Mouse (Mus musculus): ENCODE measurements around the gene L1td1. TPM values are rescaled to one million over a fixed set of nuclear protein-coding genes. Genes with fewer than 3 reads are reported as not detected.
A peak's percentile ranks its signal among the peaks of the same experiment; 100 is the strongest.
"Not testable (repeated sequence)": the region's sequence is repeated elsewhere in the genome, so short reads cannot be mapped to it uniquely, and the experiment has no call there.

The L1td1 gene
- polyA plus RNA-seq, 1 experiment from 2014 or later: 1.8 TPM

DNA sequence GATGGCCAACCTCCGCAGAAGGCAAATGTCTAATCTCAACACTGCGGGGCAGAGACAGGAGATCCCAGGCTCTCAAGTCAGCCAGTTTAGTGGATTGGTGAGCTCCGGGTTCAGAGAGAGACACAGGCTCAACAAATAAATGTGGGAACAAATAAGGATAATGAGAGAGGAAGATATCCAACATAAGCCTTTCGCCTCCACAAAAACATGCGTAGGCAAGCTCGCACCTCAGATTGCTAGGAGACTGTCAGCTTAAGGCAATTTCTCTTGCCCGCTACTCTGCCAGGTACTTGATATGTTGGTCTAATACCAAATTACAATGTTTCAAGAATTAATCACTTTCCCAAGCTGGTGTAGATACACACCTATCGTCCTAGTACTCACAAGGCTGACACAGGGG is 15.6 kb upstream of the L1td1 start:
- Histone ChIP-seq H3K9ac (no peak overlapping the region), H3K27me3 (no peaks in the 10 kb centered on the region), H3K9me3 (no peaks in the 10 kb centered on the region), H3K4me1 (no peaks in the 10 kb centered on the region), H3K27ac (no peak overlapping the region), H3K36me3 (peaks cover 16% of the 10 kb centered on the region), H3K4me2 (replicated peaks) (no peak overlapping the region), H3K4me3 (no peak overlapping the region)
- no peak for ATAC-seq (ENCODE audit: low FRiP score, low read depth)
- WGBS: 90% methylated on average over 8 of the region's 8 CpGs

DNA sequence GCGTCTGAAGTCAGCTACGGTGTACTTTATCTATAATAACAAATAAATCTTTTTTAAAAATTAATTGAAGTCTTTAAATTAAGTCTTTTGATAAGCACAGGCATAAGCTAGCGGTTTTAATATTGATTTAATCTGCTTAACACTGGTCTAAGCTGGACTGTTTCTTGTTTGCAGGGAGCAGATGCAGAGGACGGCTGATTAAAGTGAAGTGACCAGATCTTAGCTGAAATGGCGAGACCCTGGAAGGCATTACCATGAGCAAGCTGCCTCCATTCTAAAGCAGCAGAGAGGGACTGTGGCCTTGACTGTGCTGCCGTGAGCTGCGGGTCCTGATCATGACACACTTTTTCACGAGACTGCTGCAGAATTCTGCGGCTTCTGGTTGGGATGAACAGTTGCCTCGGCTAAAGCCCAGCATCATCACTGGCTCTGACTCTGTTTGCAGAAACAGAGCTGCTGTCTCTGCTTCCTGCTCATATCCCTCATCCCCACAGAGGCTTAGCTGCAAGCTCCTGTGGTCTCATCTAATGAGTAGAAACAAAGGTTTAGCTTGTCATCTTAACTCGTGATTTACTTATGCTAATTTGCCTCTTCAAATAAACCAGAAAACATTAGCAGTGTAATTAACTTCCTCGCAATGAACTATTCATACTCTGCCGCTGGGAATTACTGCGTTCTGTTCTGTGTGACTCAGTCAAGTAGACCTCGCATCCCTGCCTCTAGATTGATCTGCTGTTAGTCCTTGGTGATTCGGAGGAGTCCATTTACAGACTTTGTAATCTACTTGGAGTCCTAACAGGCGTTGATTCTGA is 8.6 kb upstream of the L1td1 start:
- Histone ChIP-seq H3K36me3 (peaks cover 6% of the 10 kb centered on the region; the same call in 1 of the 2 replicates), H3K4me2 (replicated peaks) (no peak overlapping the region), H3K27me3 (no peaks in the 10 kb centered on the region), H3K9ac (no peak overlapping the region), H3K9me3 (no peaks in the 10 kb centered on the region), H3K4me3 (no peak overlapping the region), H3K4me1 (no peaks in the 10 kb centered on the region), H3K27ac (no peak overlapping the region)
- WGBS: 82% methylated on average over 17 of the region's 17 CpGs
- ATAC-seq (ENCODE audit: low FRiP score, low read depth): no peak

- no peak for ATAC-seq (ENCODE audit: low FRiP score, low read depth)
- Histone ChIP-seq H3K4me1 (no peaks in the 10 kb centered on the region), H3K27me3 (no peaks in the 10 kb centered on the region), H3K36me3 (peaks cover 6% of the 10 kb centered on the region; the same call in 1 of the 2 replicates), H3K9ac (no peak overlapping the region), H3K9me3 (no peaks in the 10 kb centered on the region), H3K27ac (no peak overlapping the region), H3K4me2 (replicated peaks) (no peak overlapping the region), H3K4me3 (no peak overlapping the region)
- WGBS: 83% methylated on average over 10 of the region's 10 CpGs
These were observed 8.0 kb upstream of the L1td1 start for GRCm38 (mm10) chr4:98718547-98718917.

GRCm38 (mm10) chr4:98722454-98722853 is 4.1 kb upstream of the L1td1 start:
- Histone ChIP-seq H3K36me3 (peaks cover 6% of the 10 kb centered on the region; the same call in 1 of the 2 replicates), H3K4me1 (peaks cover 12% of the 10 kb centered on the region), H3K9me3 (no peaks in the 10 kb centered on the region), H3K4me2 (replicated peaks) (no peak overlapping the region), H3K27me3 (peaks cover 13% of the 10 kb centered on the region), H3K4me3 (no peak overlapping the region), H3K27ac (no peak overlapping the region), H3K9ac (no peak overlapping the region)
- ATAC-seq (ENCODE audit: low FRiP score, low read depth): no peak
- 9% methylated on average over 8 of the region's 8 CpGs for WGBS

DNA sequence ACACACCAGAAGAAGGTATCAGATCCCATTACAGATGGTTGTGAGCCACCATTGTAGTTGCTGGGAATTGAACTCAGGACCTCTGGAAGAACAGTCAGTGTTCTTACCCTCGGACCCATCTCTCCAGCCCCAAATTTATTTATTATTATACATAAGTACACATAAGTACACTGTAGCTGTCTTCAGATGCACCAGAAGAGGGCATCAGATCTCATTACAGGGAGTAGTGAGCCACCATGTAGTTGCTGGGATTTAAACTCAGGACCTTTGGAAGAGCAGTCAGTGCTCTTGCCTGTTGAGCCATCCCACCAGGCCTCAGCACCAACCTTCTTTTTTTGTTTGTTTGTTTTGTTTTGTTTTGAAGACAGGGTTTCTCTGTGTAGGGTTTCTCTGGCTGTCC is 1.9 kb upstream of the L1td1 start:
- Histone ChIP-seq H3K4me1 (peaks cover 21% of the 10 kb centered on the region), H3K27me3 (peaks cover 27% of the 10 kb centered on the region)
- 87% methylated on average over 1 of the region's 1 CpGs for WGBS
- not testable (repeated sequence) for H3K36me3 ChIP-seq; H3K4me2 ChIP-seq (replicated peaks); H3K4me3 ChIP-seq; H3K9ac ChIP-seq; H3K9me3 ChIP-seq; H3K27ac ChIP-seq; ATAC-seq (ENCODE audit: low FRiP score, low read depth)

DNA sequence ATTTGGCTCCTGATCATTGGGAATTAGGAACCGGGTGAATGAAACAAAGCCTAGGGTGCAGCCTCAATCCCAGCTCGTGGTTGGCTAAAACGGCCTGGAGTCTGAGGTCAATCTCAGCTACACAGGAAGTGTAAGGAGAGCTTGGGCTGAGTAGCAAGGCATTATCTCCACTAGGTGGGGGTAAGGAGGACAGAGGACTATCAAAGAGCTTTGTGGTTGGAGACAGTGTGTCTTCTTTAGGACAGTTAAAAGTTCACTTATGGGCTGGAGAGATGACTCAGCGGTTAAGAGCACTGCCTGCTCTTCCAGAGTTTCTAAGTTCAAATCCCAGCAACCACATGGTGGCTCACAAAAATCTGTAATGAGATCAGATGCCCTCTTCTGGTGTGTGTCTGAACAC is 1.1 kb upstream of the L1td1 start:
- no peaks in the 10 kb centered on the region for H3K9me3 ChIP-seq
- H3K36me3 ChIP-seq: no peaks in the 10 kb centered on the region
- H3K4me2 ChIP-seq (replicated peaks): no peak overlapping the region
- H3K27ac ChIP-seq: no peak overlapping the region
- H3K27me3 ChIP-seq: peaks cover 27% of the 10 kb centered on the region
- H3K9ac ChIP-seq: no peak overlapping the region
- peaks cover 21% of the 10 kb centered on the region for H3K4me1 ChIP-seq
- H3K4me3 ChIP-seq: no peak overlapping the region
- ATAC-seq (ENCODE audit: low FRiP score, low read depth): no peak
- 48% methylated on average over 4 of the region's 4 CpGs for WGBS

DNA sequence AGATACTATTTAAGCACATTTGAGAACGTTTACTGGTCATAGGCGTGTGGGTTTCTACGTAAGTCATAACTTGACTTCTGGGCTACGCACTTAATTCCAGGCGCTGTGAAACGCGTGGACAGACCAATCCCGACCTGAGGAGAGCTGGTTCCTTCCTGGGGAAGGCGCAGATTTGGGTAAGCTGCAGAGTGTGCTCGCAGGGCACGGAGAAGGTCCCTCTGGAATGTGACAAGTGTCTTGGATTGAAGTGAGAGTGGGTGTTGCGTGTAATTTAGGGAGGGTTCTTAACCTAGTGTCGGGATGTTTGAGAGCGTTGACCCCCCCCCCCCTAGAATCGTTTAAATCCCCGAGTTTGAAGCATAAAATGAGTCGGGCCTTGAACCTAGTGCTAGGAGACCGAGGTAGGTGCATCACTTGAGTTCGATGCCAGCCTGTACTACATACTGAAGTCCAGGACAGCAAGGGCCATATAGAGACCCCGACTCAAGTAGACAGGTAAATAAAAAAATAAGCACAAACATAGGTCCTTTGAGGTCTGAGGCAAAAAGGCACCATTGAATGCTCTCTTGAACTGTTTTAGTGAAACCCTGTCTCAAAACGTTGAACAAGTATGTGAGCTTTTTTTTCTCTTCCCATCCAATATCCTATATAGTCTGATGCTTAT is 893 bp downstream of the L1td1 start:
- Histone ChIP-seq H3K27ac (no peak overlapping the region), H3K9me3 (no peaks in the 10 kb centered on the region), H3K36me3 (no peaks in the 10 kb centered on the region), H3K9ac (peak overlapping the region; percentile 66), H3K4me3 (peak overlapping the region; percentile 48), H3K4me1 (peaks cover 21% of the 10 kb centered on the region), H3K27me3 (peaks cover 27% of the 10 kb centered on the region), H3K4me2 (replicated peaks) (peak overlapping the region; percentile 84)
- no peak for ATAC-seq (ENCODE audit: low FRiP score, low read depth)
- 4% methylated on average over 21 of the region's 21 CpGs for WGBS

- 0 out of 2 replicates have a peak overlapping the region, but pooled peaks have one; percentile 35 for H3K9ac ChIP-seq
- peak overlapping the region; percentile 84 for H3K4me2 ChIP-seq (replicated peaks)
- ATAC-seq (ENCODE audit: low FRiP score, low read depth): no peak
- peaks cover 21% of the 10 kb centered on the region for H3K4me1 ChIP-seq
- H3K4me3 ChIP-seq: peak overlapping the region; percentile 48
- no peaks in the 10 kb centered on the region for H3K9me3 ChIP-seq
- H3K27me3 ChIP-seq: peaks cover 27% of the 10 kb centered on the region
- no peak overlapping the region for H3K27ac ChIP-seq
- WGBS: 5% methylated on average over 10 of the region's 10 CpGs
- no peaks in the 10 kb centered on the region for H3K36me3 ChIP-seq
These were observed 1.4 kb downstream of the L1td1 start for GRCm38 (mm10) chr4:98727959-98728347.

DNA sequence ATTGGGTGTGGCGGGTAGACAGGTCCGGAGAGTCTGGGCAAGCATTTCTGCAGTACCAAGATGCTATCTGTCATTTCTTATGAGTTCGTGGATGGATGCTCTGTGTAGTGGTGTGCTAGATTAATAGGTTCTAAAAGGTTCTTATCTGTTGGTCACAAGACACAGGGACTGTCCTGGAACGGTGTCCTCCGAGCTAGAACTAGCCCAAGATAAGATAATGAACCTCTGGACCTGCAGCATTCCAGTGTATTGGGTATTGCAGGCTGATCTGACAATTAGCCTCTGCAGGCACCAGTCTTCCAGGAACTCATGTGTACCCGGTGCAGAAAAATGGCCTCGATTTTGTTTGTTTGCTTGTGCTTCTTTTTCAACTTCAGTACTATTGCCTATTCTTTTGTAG is 2.2 kb downstream of the L1td1 start:
- Histone ChIP-seq H3K27ac (no peak overlapping the region), H3K9ac (no peak overlapping the region), H3K4me1 (peaks cover 21% of the 10 kb centered on the region), H3K36me3 (peaks cover 6% of the 10 kb centered on the region; the same call in 1 of the 2 replicates), H3K9me3 (no peaks in the 10 kb centered on the region), H3K4me2 (replicated peaks) (no peak overlapping the region), H3K27me3 (peaks cover 27% of the 10 kb centered on the region), H3K4me3 (no peak overlapping the region)
- ATAC-seq (ENCODE audit: low FRiP score, low read depth): no peak
- 65% methylated on average over 7 of the region's 7 CpGs for WGBS

DNA sequence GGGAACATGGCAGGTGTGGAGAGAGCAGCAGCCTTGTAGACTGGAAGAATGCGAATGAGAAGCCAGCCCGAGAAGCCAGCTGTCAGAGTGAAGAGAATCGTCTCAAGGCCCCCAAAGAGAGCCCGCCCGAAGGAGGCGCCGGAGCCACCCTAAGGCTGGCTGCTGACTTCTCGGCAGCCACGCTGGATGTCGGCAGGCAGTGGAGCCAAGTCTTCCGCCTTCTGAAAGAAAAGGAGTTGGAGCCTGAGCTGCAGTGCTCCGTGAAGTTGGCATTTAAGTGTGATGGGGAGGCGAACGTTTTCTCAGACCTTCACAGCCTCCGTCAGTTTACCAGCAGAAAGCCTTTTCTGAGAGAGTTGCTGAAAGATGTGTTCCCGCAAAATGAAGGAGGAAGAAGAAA is 7.1 kb downstream of the L1td1 start:
- 93% methylated on average over 16 of the region's 16 CpGs for WGBS
- no peak overlapping the region for H3K4me3 ChIP-seq
- no peak for ATAC-seq (ENCODE audit: low FRiP score, low read depth)
- H3K9me3 ChIP-seq: no peaks in the 10 kb centered on the region; the same call in 1 of the 2 replicates
- H3K4me1 ChIP-seq: no peaks in the 10 kb centered on the region
- H3K4me2 ChIP-seq (replicated peaks): no peak overlapping the region
- H3K9ac ChIP-seq: no peak overlapping the region
- no peak overlapping the region for H3K27ac ChIP-seq
- peaks cover 16% of the 10 kb centered on the region for H3K36me3 ChIP-seq
- peaks cover 2% of the 10 kb centered on the region for H3K27me3 ChIP-seq

GRCm38 (mm10) chr4:98739753-98740152 is 13.2 kb downstream of the L1td1 start:
- Histone ChIP-seq H3K36me3 (no peaks in the 10 kb centered on the region), H3K27ac (no peak overlapping the region), H3K4me2 (replicated peaks) (no peak overlapping the region), H3K4me3 (no peak overlapping the region), H3K9me3 (no peaks in the 10 kb centered on the region), H3K9ac (no peak overlapping the region), H3K4me1 (peaks cover 5% of the 10 kb centered on the region; the same call in 1 of the 2 replicates), H3K27me3 (no peaks in the 10 kb centered on the region)
- 44% methylated on average over 2 of the region's 2 CpGs for WGBS
- no peak for ATAC-seq (ENCODE audit: low FRiP score, low read depth)

DNA sequence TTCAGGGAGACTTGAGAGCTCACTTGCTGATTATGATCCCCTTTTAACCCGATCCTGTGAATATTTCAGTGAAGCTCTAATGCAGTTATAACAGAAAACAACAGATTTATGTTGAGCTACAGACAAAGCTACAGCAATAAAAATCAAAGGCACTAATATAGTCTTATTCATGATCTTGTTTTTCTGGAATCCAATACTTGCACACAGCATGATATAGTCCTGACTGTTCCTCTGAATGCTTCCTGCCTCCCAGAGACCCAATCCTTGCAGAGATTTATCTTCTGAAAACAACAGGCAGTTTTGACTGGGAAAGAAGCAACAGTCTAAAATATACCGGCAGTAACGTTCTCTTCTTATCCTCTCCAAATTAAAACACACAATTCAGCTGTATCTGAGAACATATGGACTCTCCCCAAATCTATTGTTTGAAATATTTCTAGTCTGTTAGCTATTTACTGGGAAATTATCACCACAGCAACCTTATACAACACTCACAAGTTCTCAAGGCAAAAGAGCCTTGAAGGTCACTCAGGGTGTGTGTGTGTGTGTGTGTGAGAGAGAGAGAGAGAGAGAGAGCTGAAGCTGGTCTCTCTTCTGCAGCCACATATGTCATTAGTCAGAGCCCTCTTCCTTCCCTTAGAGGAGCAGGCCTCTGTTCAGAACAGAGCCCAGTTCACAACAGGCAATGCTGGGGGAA is 16.8 kb downstream of the L1td1 start:
- H3K36me3 ChIP-seq: no peaks in the 10 kb centered on the region
- H3K9ac ChIP-seq: no peak overlapping the region
- 55% methylated on average over 3 of the region's 3 CpGs for WGBS
- H3K27me3 ChIP-seq: no peaks in the 10 kb centered on the region
- no peak for ATAC-seq (ENCODE audit: low FRiP score, low read depth)
- H3K4me1 ChIP-seq: peaks cover 5% of the 10 kb centered on the region; the same call in 1 of the 2 replicates
- no peak overlapping the region for H3K27ac ChIP-seq
- no peak overlapping the region for H3K4me3 ChIP-seq
- 0 out of 2 replicates have a peak, but pooled peaks cover 4% of the 10 kb centered on the region for H3K9me3 ChIP-seq
- no peak overlapping the region for H3K4me2 ChIP-seq (replicated peaks)
